Mouse (Mus musculus) lung, adult 2 months (tissue): ENCODE data around the gene Ate1.
A peak's percentile ranks its signal among the peaks of the same experiment; 100 is the strongest.

Experiments
- CTCF ChIP-seq: fragments of 200-500 bp; IDR thresholded peaks from 2 replicates; pipeline ENCODE4 v1.5.1; 2011; ENCODE audit warnings: mild to moderate bottlenecking, low read length, control low read depth; ENCODE audit not compliant: insufficient read depth
- POLR2A ChIP-seq: fragments of 200-500 bp; IDR thresholded peaks from 2 replicates; pipeline ENCODE4 v1.6.1; 2011; ENCODE audit warnings: low read depth, mild to moderate bottlenecking, control low read depth, low read length, borderline replicate concordance; ENCODE audit errors: extremely low read depth

DNA sequence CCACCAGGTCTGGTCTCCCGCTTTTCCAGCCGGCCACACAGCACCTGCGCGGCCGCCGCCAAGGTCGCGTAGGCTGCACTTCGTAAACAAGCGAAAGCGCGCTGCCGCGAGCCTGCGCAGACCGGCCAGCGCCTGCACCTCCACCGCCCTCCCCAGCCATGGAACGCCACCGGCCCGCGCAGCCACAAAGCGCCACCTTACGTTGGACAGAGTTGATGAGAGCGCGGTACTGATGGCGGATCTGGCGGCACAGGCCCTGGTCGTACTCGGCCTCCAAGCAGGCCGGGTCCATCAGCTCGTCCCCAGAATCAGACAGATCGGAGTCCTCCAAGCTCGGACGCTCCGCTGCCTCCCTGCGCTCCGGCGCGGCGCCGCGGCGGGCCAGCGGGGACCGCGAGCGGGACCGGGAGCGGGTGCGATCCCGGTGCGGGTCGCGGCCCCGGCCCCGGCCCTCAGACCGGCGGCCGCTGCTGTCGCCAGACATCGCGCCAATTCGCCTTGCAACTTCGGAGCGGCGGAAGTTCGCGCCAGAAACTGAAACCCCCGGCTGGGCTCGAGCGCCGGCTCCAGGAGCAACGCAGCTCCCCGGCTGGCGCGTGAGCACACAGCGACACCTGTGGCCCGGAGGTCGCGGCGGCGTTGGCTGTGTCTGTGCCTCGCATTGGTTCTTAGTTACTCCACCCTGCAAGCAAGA lies 26.8 kb upstream of the Ate1 start:
- TF ChIP-seq CTCF = peak; percentile 69
- peak; percentile 60; the same call in 1 of the 2 replicates for TF ChIP-seq POLR2A
